Mouse (Mus musculus) cerebellum, postnatal 36 days (tissue): ENCODE measurements around the gene Tor4a.

Experiments
- DNase-seq, 2 experiments: peaks; one replicate each; pipeline ENCODE4 v3.0.0; 2021 to 2022; ENCODE audit warnings: mixed read lengths in 2 of 2

Gene Tor4a

GRCm38 (mm10) chr2:25224766-25225752 is 28.4 kb upstream of the Tor4a start:
- peak; percentile 97 for DNase-seq

GRCm38 (mm10) chr2:25224492-25224765 is 27.7 kb upstream of the Tor4a start, which contains the start of gene Tubb4b:
Gene Tubb4b (minus strand): TSS chr2:25224702.
- DNase-seq: no peak

GRCm38 (mm10) chr2:25223681-25224491 is 27.2 kb upstream of the Tor4a start:
- peak in 1 of 2 experiments; percentile 72 for DNase-seq

GRCm38 (mm10) chr2:25221331-25221772 is 24.7 kb upstream of the Tor4a start:
- no peak for DNase-seq

GRCm38 (mm10) chr2:25218445-25218844 is 21.8 kb upstream of the Tor4a start, which contains the start of gene Fam166a:
Gene Fam166a (plus strand): TSS chr2:25218745.
- no peak for DNase-seq

GRCm38 (mm10) chr2:25217666-25218065 is 21.0 kb upstream of the Tor4a start:
- no peak for DNase-seq

GRCm38 (mm10) chr2:25214444-25214843 is 17.8 kb upstream of the Tor4a start, which contains the start of gene Stpg3:
Gene Stpg3 (minus strand): TSS chr2:25214637.
- no peak for DNase-seq

- DNase-seq: no peak
Observed at GRCm38 (mm10) chr2:25213266-25213865, 16.7 kb upstream of the Tor4a start.

- peak; percentile 87 to 89 for DNase-seq
Observed at GRCm38 (mm10) chr2:25211121-25211670, 14.5 kb upstream of the Tor4a start, which contains the start of gene Nelfb. Gene Nelfb (minus strand): TSS chr2:25211489.

- peak in 1 of 2 experiments; percentile 29 for DNase-seq
Observed at GRCm38 (mm10) chr2:25210686-25211085, 14.0 kb upstream of the Tor4a start.

- no peak for DNase-seq
Observed at GRCm38 (mm10) chr2:25207593-25207992, 10.9 kb upstream of the Tor4a start.

GRCm38 (mm10) chr2:25203631-25204214 is 7.0 kb upstream of the Tor4a start:
- no peak for DNase-seq

GRCm38 (mm10) chr2:25200631-25201030 is 3.9 kb upstream of the Tor4a start:
- no peak for DNase-seq

GRCm38 (mm10) chr2:25197946-25198345 is 1.3 kb upstream of the Tor4a start:
- no peak for DNase-seq

GRCm38 (mm10) chr2:25197191-25197590 is 505 bp upstream of the Tor4a start:
- no peak for DNase-seq

- peak in 1 of 2 experiments; percentile 9 for DNase-seq
Observed at GRCm38 (mm10) chr2:25195211-25196156, 1.2 kb downstream of the Tor4a start.

- DNase-seq: peak in 1 of 2 experiments; percentile 2
Observed at GRCm38 (mm10) chr2:25194486-25195171, 2.1 kb downstream of the Tor4a start.

GRCm38 (mm10) chr2:25194006-25194405 is 2.7 kb downstream of the Tor4a start:
- no peak for DNase-seq

- DNase-seq: peak; percentile 87 to 89
Observed at GRCm38 (mm10) chr2:25193330-25193770, 3.3 kb downstream of the Tor4a start.

- DNase-seq: no peak
Observed at GRCm38 (mm10) chr2:25187841-25188240, 8.8 kb downstream of the Tor4a start.
